Mouse (Mus musculus) limb, embryonic 13.5 days (tissue): Measurements from ENCODE around the gene Cacng5. TPM values are rescaled to one million over a fixed set of nuclear protein-coding genes. Genes with fewer than 3 reads are reported as not detected.

Experiments used
- polyA plus RNA-seq: library from polyadenylated mRNA; unstranded; fragments of >200 nt; fragmentation: Nextera tagmentation; extraction: Ambion mirVana; gene quantifications from 2 replicates; pipeline ENCODE4 v1.2.1, GENCODE M21; 2015

Cacng5 gene
- polyA plus RNA-seq, 1 experiment from 2014 or later: 0.13 TPM

Other genes with a start within 250 kb of the Cacng5 start
- 7.1 and 8.8 TPM in 2 replicates for gene Cacng1, start 198.5 kb downstream of the Cacng5 start, polyA plus RNA-seq
- 4.3 and 5.7 TPM in 2 replicates for gene Cacng4, start 120.5 kb downstream of the Cacng5 start, polyA plus RNA-seq